Mouse (Mus musculus): ENCODE data around the gene Kcnj3. TPM values are rescaled to one million over a fixed set of nuclear protein-coding genes. Genes with fewer than 3 reads are reported as not detected.

Gene Kcnj3
- polyA plus RNA-seq, 1 experiment from 2014 or later: 0.02 TPM

DNA sequence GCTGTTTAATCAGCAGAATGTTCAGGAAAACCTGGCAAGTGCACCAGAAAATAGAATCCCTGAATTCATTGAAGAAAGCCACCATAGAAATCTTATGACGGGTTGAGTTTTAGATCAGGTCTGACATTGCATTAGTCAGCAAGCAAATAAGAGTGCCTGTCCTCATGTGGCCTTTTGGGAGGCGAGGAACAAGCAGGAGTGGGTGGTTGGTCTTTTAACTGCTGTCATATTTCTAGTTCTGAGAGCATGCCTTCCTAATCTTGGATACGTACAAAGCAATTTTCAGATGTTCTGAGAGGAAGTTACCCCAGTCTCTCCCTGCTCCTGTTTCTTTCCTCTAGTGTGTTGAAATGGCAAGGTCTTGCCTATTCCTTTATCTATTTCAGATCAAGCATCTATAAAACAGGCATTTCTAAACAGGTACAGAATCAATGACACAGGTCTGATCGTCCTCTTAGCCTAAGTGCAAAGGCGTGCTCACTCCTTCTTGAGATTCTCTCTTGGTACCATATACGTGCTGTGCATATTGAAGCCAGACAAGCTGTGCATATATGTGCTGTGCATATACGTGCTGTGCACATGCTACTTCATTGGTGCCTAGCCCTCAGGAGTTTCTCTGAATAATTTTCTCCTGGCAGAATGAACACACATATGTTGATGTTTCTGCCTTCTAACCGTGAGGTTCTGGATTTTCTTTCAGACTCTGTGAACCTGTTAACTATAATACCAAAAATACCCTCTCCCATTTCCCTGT is 97.1 kb downstream of the Kcnj3 start:
- WGBS (ENCODE audit: insufficient replicate concordance): 65% methylated on average over 8 of the region's 8 CpGs
- DNase-seq: no peak
- H3K9ac ChIP-seq: no peak overlapping the region
- H3K27me3 ChIP-seq: no peaks in the 10 kb centered on the region
- ATAC-seq (ENCODE audit: low read depth): no peak
- no peak overlapping the region for H3K4me2 ChIP-seq
- no peak overlapping the region for H3K4me3 ChIP-seq (replicated peaks)
- H3K36me3 ChIP-seq: no peaks in the 10 kb centered on the region
- no peaks in the 10 kb centered on the region for H3K9me3 ChIP-seq (replicated peaks)
- no peak overlapping the region for H3K27ac ChIP-seq
- no peaks in the 10 kb centered on the region for H3K4me1 ChIP-seq (replicated peaks)

DNA sequence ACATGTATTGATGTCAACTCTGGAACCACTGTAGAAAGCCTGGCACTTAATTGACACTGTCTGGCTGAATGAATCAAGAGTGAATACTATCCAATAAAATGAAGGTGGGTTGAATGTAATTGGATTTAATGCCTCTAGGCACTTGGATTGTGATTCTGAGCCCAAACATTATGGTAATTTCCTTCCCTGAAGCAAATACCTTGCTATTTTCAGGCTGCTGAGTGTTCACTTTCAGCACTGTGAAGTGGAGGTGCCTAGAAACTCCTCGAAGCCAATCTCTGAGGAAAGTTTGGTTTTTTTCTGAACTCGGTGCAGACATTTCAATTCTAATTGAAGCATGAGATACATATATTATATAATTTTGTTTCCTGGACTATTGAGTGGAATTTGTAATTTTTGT is 99.2 kb downstream of the Kcnj3 start:
- Histone ChIP-seq H3K4me1 (replicated peaks) (no peaks in the 10 kb centered on the region), H3K4me3 (replicated peaks) (no peak overlapping the region), H3K27ac (no peak overlapping the region), H3K4me2 (no peak overlapping the region), H3K9me3 (replicated peaks) (no peaks in the 10 kb centered on the region), H3K36me3 (no peaks in the 10 kb centered on the region), H3K9ac (no peak overlapping the region), H3K27me3 (no peaks in the 10 kb centered on the region)
- 59% methylated on average over 2 of the region's 2 CpGs for WGBS (ENCODE audit: insufficient replicate concordance)
- no peak for DNase-seq
- ATAC-seq (ENCODE audit: low read depth): no peak

DNA sequence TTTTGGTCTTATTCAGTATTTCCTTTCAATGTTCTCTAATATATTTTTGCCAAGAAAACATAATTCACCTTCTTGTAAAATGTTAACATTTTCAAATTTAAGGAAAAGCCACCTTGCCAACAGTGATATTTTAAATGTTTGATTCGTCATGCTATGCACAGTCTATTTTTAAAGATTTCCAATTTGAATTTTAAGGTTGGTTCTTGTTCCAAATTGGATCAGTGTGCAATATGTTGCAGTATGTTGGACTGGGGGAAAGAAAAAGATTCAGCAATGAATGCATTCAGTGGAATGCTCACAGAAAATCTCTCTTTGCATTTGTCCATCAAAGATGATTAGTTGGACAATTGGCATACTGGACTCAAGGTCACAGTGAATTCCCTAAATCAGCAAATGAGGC is 99.7 kb downstream of the Kcnj3 start:
- Histone ChIP-seq H3K36me3 (no peaks in the 10 kb centered on the region), H3K9me3 (replicated peaks) (no peaks in the 10 kb centered on the region), H3K27me3 (no peaks in the 10 kb centered on the region), H3K9ac (no peak overlapping the region), H3K27ac (no peak overlapping the region), H3K4me2 (no peak overlapping the region), H3K4me1 (replicated peaks) (no peaks in the 10 kb centered on the region), H3K4me3 (replicated peaks) (no peak overlapping the region)
- DNase-seq: no peak
- 47% methylated on average over 1 of the region's 1 CpGs for whole genome bisulfite sequencing (ENCODE audit: insufficient replicate concordance)
- no peak for ATAC-seq (ENCODE audit: low read depth)

DNA sequence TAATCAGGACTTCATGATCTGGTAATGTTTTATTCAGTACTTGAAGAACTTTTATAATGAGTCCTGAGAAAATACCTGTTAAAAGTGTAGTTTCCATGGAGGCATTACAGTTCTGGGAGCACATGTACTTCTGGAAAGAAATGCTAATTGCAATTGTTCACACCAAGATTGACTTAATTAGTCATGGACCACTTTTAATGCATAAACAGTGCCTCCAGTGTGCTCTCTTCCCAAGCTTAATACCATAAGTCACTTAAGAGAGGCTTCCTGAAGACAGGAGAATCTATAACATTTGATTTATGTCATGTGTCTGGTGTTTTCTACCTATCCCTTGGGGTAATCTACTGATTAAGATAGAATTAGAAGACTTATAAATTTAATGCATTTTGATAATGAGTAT is 111.8 kb downstream of the Kcnj3 start:
- Histone ChIP-seq H3K9me3 (replicated peaks) (no peaks in the 10 kb centered on the region), H3K4me2 (no peak overlapping the region), H3K9ac (no peak overlapping the region), H3K27me3 (no peaks in the 10 kb centered on the region), H3K4me3 (replicated peaks) (no peak overlapping the region), H3K4me1 (replicated peaks) (no peaks in the 10 kb centered on the region), H3K36me3 (no peaks in the 10 kb centered on the region), H3K27ac (no peak overlapping the region)
- DNase-seq (no peak), ATAC-seq (ENCODE audit: low read depth) (no peak)

DNA sequence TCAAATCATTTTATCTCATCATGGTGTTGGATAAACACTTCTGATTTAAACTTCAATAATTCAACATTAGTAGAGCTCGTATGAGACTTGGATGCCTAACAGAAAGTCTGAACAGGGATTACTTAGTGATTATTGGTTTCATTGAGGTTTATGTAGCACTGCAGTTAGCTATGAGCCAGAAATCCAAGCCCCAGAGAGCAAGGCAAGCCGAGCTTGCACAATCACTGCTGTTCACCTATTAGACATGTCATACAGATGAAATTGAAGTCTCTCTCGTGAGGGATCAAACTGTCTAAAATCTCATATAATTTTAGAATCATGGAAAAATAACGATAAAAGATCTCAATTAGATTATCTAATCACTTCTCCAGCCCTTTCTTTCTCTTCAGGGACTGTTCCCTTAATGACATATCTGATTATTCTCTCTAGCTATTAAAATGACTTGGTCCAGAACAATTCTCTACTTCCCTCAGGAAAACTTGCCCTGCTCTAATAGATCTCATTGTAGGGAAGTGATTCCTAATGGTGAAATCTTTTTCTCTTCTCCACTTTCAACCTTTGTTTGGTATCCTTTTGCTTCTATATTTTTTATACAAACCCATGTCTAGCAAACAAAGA is 122.7 kb downstream of the Kcnj3 start:
- Histone ChIP-seq H3K9ac (no peak overlapping the region), H3K4me1 (replicated peaks) (no peaks in the 10 kb centered on the region), H3K9me3 (replicated peaks) (no peaks in the 10 kb centered on the region), H3K27me3 (no peaks in the 10 kb centered on the region), H3K36me3 (no peaks in the 10 kb centered on the region), H3K4me3 (replicated peaks) (no peak overlapping the region), H3K27ac (no peak overlapping the region), H3K4me2 (no peak overlapping the region)
- ATAC-seq (ENCODE audit: low read depth) (no peak), DNase-seq (no peak)
- WGBS (ENCODE audit: insufficient replicate concordance): 49% methylated on average over 4 of the region's 4 CpGs

DNA sequence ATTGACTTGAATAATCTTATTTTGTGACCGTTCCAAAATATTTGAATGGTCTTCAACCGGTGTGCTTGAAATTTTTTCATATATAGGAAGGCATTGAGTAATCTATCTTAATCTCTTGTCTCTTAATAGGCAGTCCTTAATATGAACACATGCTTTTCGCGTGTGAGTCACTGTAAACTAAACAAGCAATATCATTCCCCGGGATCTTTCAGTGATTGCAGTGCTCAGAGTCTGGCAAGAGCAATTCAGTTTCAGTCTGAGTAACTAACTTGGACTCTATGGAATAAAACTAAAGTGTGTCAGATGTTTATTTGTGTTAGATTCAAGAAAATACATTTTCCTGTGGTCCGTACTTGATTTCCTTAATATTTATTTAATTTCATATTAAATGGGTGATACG is 133.5 kb downstream of the Kcnj3 start:
- Histone ChIP-seq H3K27ac (no peak overlapping the region), H3K4me1 (replicated peaks) (no peaks in the 10 kb centered on the region), H3K36me3 (no peaks in the 10 kb centered on the region), H3K4me2 (no peak overlapping the region), H3K27me3 (no peaks in the 10 kb centered on the region), H3K9me3 (replicated peaks) (no peaks in the 10 kb centered on the region), H3K4me3 (replicated peaks) (no peak overlapping the region), H3K9ac (no peak overlapping the region)
- WGBS (ENCODE audit: insufficient replicate concordance): 78% methylated on average over 7 of the region's 7 CpGs
- no peak for ATAC-seq (ENCODE audit: low read depth)
- no peak for DNase-seq

DNA sequence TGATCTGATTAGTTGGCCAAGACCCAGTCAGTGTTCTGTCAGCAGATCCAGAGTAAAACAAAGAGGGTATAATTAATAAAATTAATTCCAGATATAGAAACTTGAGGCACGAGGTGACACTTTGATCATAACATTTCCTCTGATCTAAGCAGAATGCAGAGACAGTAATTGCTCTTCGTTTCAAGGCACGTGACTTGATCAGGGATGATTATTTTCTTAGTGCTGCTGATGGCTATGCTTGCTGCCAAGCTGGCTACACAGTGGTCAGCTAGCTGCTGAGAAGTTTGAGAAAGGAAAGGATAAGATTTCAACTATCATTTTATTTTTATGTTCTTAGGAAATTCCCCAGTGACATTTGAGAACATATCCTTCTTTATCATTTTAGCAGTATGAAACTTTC is 135.7 kb downstream of the Kcnj3 start:
- WGBS (ENCODE audit: insufficient replicate concordance): 65% methylated on average over 3 of the region's 3 CpGs

DNA sequence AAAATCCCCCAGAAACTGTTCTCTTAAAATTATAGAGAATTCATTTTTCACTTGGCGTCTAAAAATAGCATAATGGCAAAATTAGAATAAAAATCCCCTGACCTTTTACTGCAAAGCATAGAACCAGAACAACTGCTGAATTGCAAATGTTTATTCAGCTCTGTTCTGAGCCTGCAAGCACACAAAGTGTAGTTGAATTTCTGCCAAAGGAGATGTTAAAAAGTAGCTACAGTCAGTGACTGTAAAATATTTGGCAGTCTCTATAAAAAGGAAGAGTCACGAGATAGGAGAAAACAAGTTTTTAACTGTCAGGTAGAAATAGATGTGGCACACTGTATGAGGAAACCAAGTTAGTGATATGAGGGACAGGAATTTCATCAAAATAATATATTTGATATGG is 144.5 kb downstream of the Kcnj3 start:
- DNase-seq (no peak), ATAC-seq (ENCODE audit: low read depth) (no peak)
- H3K4me2 ChIP-seq: no peak overlapping the region
- H3K36me3 ChIP-seq: no peaks in the 10 kb centered on the region
- no peaks in the 10 kb centered on the region for H3K4me1 ChIP-seq (replicated peaks)
- 63% methylated on average over 2 of the region's 2 CpGs for WGBS (ENCODE audit: insufficient replicate concordance)
- H3K4me3 ChIP-seq (replicated peaks): no peak overlapping the region
- H3K27me3 ChIP-seq: no peaks in the 10 kb centered on the region
- no peaks in the 10 kb centered on the region for H3K9me3 ChIP-seq (replicated peaks)
- H3K9ac ChIP-seq: no peak overlapping the region
- H3K27ac ChIP-seq: no peak overlapping the region

More for the DNA sequence above, 135.7 kb downstream of the Kcnj3 start:
- H3K9ac ChIP-seq: no peak overlapping the region
- H3K4me2 ChIP-seq: no peak overlapping the region
- no peak overlapping the region for H3K27ac ChIP-seq
- no peak overlapping the region for H3K4me3 ChIP-seq (replicated peaks)
- H3K36me3 ChIP-seq: no peaks in the 10 kb centered on the region
- no peaks in the 10 kb centered on the region for H3K9me3 ChIP-seq (replicated peaks)
- ATAC-seq (ENCODE audit: low read depth) (no peak), DNase-seq (no peak)
- no peaks in the 10 kb centered on the region for H3K4me1 ChIP-seq (replicated peaks)
- no peaks in the 10 kb centered on the region for H3K27me3 ChIP-seq

DNA sequence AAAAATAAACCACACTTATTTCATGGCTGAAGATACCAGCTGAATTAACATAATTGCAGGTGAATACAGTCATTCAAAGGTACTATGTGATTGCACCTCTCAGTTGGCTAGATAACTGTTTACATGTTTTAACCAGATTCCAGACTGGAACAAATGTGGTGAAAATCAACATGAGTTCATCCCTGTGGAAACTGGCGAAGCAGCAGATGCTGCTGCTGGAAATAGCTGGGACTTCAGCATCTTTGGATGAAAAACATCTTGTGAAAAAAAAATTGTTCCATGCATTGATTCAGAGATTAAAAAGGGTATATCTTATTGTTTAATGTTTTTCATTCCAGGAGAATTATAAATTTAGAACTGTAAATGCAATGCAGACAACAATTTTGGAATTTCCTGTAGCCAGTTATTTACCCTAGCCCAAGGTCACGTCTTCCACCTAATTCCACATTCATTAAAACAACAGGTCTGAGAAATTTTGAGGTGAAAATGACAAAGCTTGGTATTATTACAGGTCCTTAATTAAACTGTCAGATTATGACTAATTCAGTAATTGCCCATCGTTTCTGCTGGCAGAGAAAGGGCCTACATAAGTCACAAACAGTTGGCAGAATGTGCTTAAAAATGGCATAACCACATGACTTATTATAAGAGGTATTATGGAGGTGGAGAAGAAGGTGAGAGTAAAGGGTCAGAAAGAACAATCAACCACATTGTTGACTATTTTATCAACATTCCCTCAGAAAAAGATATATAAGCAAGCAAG is 155.6 kb downstream of the Kcnj3 start:
- WGBS (ENCODE audit: insufficient replicate concordance): 53% methylated on average over 3 of the region's 3 CpGs
- Histone ChIP-seq H3K4me3 (replicated peaks) (no peak overlapping the region), H3K27me3 (no peaks in the 10 kb centered on the region), H3K36me3 (no peaks in the 10 kb centered on the region), H3K4me2 (no peak overlapping the region), H3K9ac (no peak overlapping the region), H3K9me3 (replicated peaks) (no peaks in the 10 kb centered on the region), H3K4me1 (replicated peaks) (no peaks in the 10 kb centered on the region), H3K27ac (no peak overlapping the region)
- ATAC-seq (ENCODE audit: low read depth) (no peak), DNase-seq (no peak)
